Mouse (Mus musculus) frontal cortex, adult (tissue): ENCODE results near the gene Ntm.

Experiments
- ATAC-seq: cut with Nextera tagmentation; 2 replicates; pipeline ENCODE4 v1.9.2; 2017; ENCODE audit warnings: mild to moderate bottlenecking, moderate library complexity, mixed read lengths; ENCODE audit not compliant: low TSS enrichment

Gene Ntm

DNA sequence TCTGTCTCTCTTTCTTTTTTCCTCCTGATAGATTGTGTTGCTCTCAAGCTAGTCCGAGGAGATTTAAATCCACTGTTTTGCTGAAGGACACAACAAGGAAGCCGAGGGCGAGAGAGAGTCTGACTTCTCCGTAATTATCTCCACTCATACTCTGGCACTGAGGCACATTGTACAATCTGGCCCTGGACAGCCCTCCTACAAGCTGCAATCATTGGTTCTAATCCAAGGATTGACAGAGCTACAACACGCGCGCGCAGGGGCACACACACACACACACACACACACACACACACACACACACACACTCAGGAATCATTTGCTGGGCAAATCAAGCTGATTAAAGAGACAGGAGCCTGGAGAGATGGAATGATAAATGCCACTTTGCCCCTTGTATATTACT lies at the start of gene Ntm:
Ntm (minus strand) TSS at position 164 of the 400 bp plus-strand sequence.
- peak; percentile 72 for ATAC-seq

GRCm38 (mm10) chr9:30005701-30006100 lies 42.8 kb upstream of the Ntm start:
- ATAC-seq = peak; percentile 65

GRCm38 (mm10) chr9:30003612-30004011 lies 40.7 kb upstream of the Ntm start:
- ATAC-seq = peak; percentile 82

DNA sequence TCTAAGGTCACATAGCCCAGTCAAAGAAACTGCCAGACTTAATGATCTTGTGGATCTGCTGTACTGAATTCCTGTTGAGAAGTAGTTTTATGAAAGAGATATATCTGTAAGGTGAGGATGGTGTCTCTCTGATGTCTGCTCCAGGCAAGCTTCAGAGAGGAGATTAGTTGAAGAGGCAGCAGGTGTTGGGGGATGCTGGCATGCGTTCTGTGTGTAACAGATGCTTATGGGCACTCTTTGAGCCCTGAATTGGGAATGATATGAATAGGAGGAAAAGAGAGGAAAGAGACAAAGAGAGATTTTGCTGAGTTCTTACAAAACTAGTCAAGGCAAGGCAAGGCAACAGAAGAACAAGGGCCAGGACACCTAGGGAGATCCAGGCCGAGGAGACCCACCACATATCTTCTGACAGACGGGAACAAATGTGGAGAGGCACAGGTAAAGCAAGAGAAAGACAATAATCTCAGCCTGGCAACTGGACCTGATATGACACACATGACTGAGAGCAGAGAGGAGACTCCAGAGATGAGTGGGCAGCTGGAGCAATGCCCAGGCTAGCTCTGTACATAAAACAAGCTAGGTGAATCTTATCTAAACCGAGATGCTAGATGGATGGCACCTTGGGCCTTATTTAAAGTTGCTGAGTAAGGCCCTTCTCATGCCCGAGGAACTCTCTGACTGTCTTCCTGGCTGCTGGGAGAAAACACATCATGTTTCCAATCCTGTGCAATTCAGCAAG lies 18.4 kb upstream of the Ntm start:
- ATAC-seq = peak; percentile 55; the same call in 1 of the 2 replicates

DNA sequence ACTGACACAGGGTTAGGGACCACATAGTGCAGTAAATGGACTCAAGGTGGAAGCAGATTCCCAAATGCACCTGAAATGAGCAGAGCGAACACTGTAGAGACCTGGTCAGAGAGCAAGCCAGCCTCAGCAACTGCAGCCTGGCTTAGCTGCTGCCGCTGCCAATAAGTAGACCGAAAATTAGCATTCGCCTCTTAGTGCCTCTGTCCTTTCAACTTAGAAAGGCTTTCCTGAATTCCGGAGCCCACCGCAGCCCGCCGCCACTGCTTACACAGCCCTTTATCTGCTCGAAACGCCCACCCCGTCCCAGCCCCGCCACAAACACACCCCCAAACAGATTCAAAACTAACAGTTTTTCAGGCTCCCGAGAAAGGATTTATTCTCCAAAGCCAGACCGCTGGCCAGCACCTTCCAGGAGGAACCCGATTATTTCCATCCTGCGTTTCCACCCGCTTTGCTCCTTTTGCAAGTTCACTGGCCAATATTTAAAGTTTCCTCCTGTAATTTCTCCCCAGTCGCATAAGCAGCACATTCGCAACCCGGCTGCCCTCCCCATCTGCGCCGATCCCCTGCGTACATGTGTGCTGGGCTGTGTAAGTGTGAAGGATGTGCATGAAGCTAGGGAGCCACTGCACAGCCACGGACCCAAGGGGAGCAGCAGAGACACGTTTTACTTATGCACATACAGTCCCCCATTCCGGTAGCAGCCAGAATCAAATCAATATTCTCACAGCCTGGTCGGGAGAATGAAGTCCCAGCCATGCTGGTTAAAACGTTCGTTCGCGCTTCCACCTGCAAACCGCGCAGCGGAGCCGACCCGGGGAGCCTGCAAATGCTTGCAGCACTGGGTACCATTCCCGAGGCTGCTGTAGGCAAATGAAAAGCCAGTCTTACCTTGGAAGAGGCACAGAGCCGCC lies 730 bp downstream of the Ntm start:
- ATAC-seq = peak; percentile 66

- peak; percentile 60; the same call in 1 of the 2 replicates for ATAC-seq
Measured at GRCm38 (mm10) chr9:29961512-29961911, 1.4 kb downstream of the Ntm start.

- no peak for ATAC-seq
Measured at GRCm38 (mm10) chr9:29960741-29961140, 2.2 kb downstream of the Ntm start.

DNA sequence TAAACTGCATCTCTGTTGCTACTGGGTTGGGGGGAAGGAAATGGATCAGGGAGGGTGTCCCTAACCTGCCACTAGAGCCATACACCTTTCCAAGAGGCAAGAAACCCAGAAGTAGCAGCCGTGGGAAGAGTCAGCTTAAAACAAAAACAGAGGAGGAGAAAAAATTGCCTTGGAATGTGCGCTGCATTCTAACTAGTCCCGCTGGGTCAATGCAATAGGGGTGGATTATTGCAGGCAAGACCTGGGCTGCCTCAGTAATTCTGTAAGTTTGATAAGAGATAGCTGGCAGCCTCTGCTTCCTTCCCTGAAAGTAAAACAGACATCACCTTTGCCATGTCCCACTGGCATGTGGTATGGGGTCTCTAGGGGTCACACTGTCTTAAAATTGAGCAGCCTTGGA lies 2.7 kb downstream of the Ntm start:
- ATAC-seq = no peak

DNA sequence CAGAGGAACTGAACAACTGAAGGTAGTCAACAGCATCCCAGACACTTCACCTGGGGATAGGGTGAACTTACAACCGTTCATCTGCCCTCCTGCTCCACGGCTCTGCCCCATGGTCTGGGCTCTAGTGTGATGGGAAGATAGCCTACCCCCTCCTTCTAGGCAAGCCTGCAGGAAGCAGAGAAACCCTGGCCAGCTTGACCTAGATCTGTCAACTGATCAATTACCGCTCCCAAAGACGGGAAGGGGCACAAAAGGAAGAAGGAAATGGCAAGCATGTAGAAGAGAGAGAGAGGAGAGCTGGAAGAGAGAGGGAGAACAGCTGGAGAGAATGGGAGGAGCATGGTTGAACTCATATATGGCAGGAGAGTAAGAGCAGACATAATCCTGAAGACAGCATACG lies 6.0 kb downstream of the Ntm start:
- no peak for ATAC-seq

DNA sequence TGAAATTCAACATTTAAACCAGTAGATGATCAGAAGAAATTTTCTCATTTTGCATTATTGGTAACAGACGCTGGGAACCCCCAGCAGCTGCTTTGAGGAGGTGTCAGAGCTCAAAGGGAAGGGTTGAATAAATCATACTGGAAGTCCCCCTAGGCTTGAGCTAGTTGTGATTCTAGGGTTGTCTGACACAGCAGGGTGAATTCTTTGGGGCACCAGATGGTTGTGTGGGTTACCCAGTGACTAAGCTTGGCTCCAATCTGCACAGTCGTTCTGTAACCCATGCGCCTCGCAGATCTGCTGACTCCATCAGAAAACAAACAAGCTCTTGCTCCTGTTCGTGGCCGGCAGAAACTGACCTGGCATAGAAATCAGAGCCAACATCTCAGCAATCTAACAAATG lies 8.9 kb downstream of the Ntm start:
- ATAC-seq = peak; percentile 77

DNA sequence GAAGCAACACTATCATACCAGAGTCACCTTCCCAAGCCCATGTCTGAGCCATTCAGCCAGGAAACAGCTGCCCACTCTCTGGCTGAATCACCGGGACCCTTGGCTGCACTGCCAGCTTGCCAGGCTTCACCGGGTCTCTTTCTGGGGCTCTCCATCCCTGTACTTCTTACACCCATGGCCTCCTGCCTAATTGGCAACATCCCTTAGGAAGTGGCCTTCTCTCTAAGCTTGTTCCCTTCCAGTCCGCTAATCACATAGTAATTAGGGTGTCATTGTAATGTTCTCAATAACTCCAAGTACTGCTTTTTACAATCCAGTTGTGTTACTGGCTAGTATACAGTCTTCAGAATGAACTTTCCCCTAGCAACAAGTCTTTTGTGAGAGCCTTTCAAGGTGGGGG lies 13.9 kb downstream of the Ntm start:
- ATAC-seq = peak; percentile 50; the same call in 1 of the 2 replicates

GRCm38 (mm10) chr9:29943209-29944070 lies 19.5 kb downstream of the Ntm start:
- no peak for ATAC-seq

DNA sequence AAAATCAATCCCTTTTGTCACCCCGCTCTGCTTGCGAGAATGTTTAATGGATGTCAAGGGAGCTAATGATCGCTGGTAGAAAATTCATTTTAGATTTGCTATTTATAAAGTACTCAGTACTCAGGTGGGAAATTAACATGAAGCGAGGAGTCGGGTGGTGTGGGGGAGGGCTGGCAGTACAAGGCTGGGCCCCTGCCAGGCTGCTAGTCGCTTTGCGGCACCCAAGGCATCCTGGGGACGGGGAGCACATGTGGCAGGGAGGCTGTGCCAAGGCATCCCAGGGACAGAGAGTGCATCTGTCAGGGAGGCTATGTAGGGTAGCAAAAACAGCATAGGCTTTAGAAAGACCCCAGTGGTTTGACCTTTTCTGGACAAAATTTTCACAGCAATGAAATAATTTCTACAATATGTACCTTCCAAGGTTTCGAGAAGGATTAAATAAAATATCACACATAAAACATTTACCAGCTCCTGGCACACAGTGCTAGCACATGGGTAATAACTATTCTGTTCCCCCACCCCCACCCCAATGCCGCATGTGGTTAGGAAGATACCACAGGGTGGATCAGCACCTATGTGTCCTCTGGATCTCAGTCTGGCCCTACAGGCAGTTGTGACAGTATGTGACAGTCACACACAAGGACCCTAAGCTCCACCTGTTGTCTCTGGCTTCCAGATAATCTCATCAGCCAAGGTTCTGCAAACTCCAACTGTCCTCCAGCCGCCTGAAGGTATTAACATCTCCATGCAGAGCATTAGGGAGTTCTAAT lies 20.6 kb downstream of the Ntm start:
- peak; percentile 44; the same call in 1 of the 2 replicates for ATAC-seq

DNA sequence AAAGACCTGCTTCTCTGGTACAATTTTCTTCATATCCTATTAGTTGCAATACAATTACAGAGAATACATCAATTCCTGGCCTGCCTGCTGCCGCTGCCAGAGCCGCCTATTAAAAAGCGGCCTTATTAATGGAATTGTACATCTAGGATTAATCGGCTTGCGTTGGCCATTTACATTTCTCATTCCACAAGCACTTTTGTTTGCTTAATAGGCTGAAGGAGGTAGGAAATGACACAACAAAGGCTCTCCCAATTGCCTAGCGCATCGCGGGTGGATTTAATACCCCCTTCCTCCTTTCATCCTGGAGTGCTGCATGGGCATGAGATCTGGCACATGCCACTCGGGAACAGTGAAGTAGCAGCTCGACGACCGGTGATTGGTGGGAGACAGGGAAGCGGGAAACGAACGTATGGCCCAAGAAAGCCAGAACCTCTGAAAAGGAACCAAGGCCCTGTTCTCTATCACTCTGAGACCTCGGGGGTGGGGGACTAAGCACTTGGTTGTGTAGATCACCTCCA lies 23.4 kb downstream of the Ntm start:
- ATAC-seq = no peak

GRCm38 (mm10) chr9:29928796-29929195 lies 34.1 kb downstream of the Ntm start:
- ATAC-seq = no peak

- ATAC-seq = no peak
Measured at GRCm38 (mm10) chr9:29925382-29925781, 37.6 kb downstream of the Ntm start.

DNA sequence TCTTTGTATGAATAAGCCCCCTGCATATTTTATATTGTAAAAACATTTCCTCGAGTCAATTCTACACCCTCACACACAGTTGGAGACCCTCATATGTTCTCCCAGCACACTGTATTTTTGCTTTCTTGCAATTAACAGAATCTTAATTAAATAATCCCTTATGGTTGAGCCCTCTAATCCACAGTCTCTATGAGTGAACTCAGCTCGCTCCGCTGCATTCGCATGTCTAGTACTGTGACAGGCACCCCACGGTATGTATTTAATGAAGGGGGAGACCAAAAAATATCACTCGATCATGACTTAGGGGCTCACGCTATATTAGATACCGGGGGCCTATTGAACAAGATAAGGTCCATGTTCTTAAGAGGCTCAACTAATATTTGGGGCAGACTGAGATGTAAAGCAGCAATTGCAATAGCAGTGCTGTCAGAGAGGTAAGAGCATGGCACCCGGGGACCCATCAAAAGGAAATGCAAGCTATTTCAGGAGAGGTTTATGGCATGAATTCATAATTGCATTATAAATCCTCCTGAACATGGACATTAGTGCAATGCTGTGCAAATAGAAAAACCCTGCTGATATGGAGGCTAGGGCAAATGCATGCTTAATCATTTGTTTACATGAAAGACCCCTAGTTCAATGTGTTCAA lies 64.4 kb downstream of the Ntm start:
- no peak for ATAC-seq

- no peak for ATAC-seq
Measured at GRCm38 (mm10) chr9:29897448-29897847, 65.5 kb downstream of the Ntm start.

GRCm38 (mm10) chr9:29892792-29893191 lies 70.1 kb downstream of the Ntm start:
- peak; percentile 59; the same call in 1 of the 2 replicates for ATAC-seq

GRCm38 (mm10) chr9:29888712-29889111 lies 74.2 kb downstream of the Ntm start:
- no peak for ATAC-seq
